Mouse (Mus musculus) CD8-positive naive resting alpha-beta T cell, adult 57 days (primary cell): Measurements from ENCODE around the gene Zswim1. TPM values are rescaled to one million over a fixed set of nuclear protein-coding genes. Genes with fewer than 3 reads are reported as not detected.

ENCODE experiments used
- total RNA-seq: library from RNA; stranded (reverse); gene quantifications from one replicate; pipeline ENCODE4 v1.2.4, GENCODE M21; 2023

The Zswim1 gene
- 7.7 TPM for total RNA-seq

DNA sequence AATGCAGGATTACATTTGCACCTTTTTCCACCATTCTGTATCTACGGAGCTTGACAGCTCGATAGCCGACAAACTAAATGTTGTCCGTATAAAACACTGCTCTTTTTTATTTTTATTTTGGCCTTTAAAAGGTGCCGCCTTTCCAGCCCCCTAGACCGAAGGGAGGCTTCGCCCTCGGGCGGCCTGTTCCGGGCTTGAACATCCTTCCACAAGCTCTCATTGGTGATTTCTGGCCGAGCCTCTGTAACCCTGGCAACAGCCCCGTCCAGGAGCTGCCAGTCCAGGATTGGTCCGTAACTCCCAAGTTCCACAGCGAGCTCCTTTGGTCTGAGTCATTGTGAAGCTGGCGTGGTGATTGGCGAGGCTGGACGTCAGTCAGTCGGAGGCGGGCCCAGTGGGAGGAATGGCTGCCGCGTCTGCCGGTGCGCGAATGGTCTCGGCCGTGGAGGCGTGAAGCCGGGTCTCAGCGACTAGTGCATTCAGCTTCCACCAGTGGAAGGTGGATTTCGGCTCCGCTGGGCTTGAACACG lies at the start of gene Zswim1:
Gene Zswim1, plus strand, starts transcription at position 51 of the 530 bp plus-strand sequence.

DNA sequence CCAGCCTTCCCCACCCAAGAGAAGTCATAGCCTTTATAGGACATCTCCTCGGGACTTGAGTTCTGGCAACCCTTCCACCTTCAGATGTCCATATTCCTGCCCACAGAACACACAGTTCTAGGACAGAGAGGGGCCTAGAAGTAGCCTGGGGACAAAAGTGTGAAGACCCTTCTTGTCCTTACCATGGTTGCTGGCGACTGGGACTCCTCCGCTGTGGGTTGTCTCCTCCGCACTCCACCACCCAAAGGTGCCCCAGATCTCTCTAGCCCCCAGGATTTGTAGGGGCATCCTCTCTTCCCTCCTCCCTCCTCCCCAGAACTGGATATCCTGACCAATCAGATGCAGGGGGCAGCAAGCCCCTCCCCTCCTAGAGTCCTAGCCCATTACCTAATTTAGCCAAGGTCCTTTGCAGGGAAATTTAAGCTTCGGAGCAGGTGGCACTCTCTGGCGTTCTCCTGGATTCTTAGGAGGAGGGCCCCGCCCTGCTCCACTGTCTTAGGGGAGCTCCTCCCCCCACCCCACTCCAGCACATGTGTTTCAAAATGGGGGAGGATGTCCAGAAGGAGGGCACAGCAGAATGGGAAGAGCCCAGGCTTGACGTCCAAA lies 42.9 kb upstream of the Zswim1 start, which contains the start of gene Tnnc2:
Gene Tnnc2, minus strand, starts transcription at position 487 of the 606 bp plus-strand sequence.

GRCm38 (mm10) chr2:164785481-164786387 lies 36.8 kb upstream of the Zswim1 start, which contains the start of gene Snx21:
Snx21 (plus strand) TSS chr2:164785823.

GRCm38 (mm10) chr2:164804533-164805331 lies 17.8 kb upstream of the Zswim1 start, which contains the start of the genes Acot8 and Zswim3:
Acot8 (minus strand) TSS chr2:164804882.
Zswim3 (plus strand) TSS chr2:164805098.

DNA sequence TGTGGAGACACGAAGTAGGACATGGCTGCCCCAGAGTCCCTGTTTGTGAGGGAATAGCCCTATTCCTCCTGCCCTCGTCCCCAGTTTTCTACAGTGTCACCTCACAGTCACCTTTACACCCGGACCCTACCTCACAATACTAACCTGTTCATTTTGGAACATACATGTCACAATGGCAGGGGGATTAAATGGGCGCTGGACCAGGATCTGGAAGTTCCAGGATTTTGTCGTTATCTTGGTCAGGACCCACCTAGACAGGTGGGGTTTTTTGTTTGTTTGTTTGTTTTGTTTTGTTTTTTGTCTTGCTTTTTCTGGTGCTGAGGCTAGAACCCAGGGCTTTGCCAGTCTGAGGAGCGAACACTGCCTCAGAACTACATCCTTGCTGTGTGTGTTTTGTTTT lies 6.0 kb downstream of the Zswim1 start, which contains the start of gene Spata25:
Gene Spata25, minus strand, starts transcription at position 101 of the 400 bp plus-strand sequence.

GRCm38 (mm10) chr2:164832748-164833301 lies 10.3 kb downstream of the Zswim1 start, which contains the start of gene Ctsa:
Ctsa (plus strand) TSS chr2:164832873.

GRCm38 (mm10) chr2:164833314-164833959 lies 11.0 kb downstream of the Zswim1 start, which contains the start of gene Neurl2:
Neurl2 (minus strand) TSS chr2:164833456.

DNA sequence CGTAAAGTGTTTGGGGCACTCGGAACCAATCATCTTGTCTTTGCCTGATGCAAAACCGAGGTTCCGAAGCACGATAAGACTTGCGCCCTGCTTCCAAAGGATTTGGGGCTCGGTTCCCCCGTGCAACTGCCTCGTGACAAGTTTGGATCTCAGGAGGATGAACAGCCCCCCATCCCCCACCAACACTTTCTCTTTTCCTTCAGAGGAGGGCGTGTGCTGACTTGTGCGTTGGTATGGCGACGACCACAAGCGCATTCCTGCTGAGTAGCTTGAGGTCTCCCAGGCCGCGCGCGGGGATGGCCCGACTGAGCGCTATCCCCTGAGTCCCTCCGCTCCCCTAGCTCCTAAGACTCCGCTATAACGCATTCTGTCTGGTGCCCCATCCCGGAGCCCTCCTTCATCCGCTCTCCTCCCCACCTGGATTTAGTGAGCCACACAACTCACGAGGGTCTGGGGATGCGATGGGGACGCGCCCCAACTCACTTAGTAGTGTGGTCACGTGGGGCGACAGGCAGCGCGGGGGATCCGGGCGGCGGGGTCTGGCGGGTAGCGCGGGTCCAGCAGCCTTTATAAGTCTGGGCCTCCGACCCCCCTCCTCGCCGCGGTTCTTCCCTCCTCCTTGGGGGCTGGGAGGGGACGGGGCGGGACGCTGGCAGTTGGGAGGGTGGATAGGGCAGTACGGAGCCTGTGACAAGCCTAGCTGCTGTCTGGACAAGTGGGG lies 34.8 kb downstream of the Zswim1 start, which contains the start of gene Pltp:
Gene Pltp, minus strand, starts transcription at position 611 of the 721 bp plus-strand sequence.

Other genes with a start within 250 kb of the Zswim1 start
- gene Spint3, start 249.2 kb upstream of the Zswim1 start, total RNA-seq, result not detected
- gene Wfdc6a, start 237.2 kb upstream of the Zswim1 start, total RNA-seq, result not detected
- not detected for gene Eppin, start 229.1 kb upstream of the Zswim1 start, total RNA-seq
- not detected for gene Wfdc6b, start 209.2 kb upstream of the Zswim1 start, total RNA-seq
- not detected for gene Wfdc8, start 209.1 kb upstream of the Zswim1 start, total RNA-seq
- not detected for gene Wfdc16, start 183.9 kb upstream of the Zswim1 start, total RNA-seq
- not detected for gene Wfdc10, start 166.6 kb upstream of the Zswim1 start, total RNA-seq
- not detected for gene Wfdc9, start 166.1 kb upstream of the Zswim1 start, total RNA-seq
- not detected for gene Wfdc11, start 148.6 kb upstream of the Zswim1 start, total RNA-seq
- not detected for gene Wfdc13, start 137.6 kb upstream of the Zswim1 start, total RNA-seq
- not detected for gene Spint4, start 124.2 kb upstream of the Zswim1 start, total RNA-seq
- gene Spint5, start 107.4 kb upstream of the Zswim1 start, total RNA-seq, result not detected
- gene Wfdc3, start 76.8 kb upstream of the Zswim1 start, total RNA-seq, result not detected
- gene Dnttip1, start 76.7 kb upstream of the Zswim1 start, total RNA-seq, result 43.0 TPM
- not detected for gene Ube2c, start 52.8 kb upstream of the Zswim1 start, total RNA-seq
- gene Tnnc2, start 42.7 kb upstream of the Zswim1 start, total RNA-seq, result not detected
- gene Snx21, start 36.9 kb upstream of the Zswim1 start, total RNA-seq, result 0.70 TPM
- gene Acot8, start 17.8 kb upstream of the Zswim1 start, total RNA-seq, result 60.3 TPM
- 3.5 TPM for gene Zswim3, start 17.6 kb upstream of the Zswim1 start, total RNA-seq
- gene Spata25, start 5.9 kb downstream of the Zswim1 start, total RNA-seq, result not detected
- gene Ctsa, start 10.2 kb downstream of the Zswim1 start, total RNA-seq, result 133 TPM
- gene Neurl2, start 10.8 kb downstream of the Zswim1 start, total RNA-seq, result 1.7 TPM
- gene Pltp, start 35.0 kb downstream of the Zswim1 start, total RNA-seq, result 5.5 TPM
- 117 TPM for gene Pcif1, start 56.6 kb downstream of the Zswim1 start, total RNA-seq
- gene Zfp335, start 89.1 kb downstream of the Zswim1 start, total RNA-seq, result 54.1 TPM
- gene Mmp9, start 118.1 kb downstream of the Zswim1 start, total RNA-seq, result 1.3 TPM
- gene Slc12a5, start 138.1 kb downstream of the Zswim1 start, total RNA-seq, result 0.46 TPM
- 44.8 TPM for gene Ncoa5, start 212.2 kb downstream of the Zswim1 start, total RNA-seq
- gene Cd40, start 232.9 kb downstream of the Zswim1 start, total RNA-seq, result 11.4 TPM